Mouse (Mus musculus) gastrocnemius, adult 8-10 months (tissue): Measurements from ENCODE around the gene Emc1. TPM values are rescaled to one million over a fixed set of nuclear protein-coding genes. Genes with fewer than 3 reads are reported as not detected.

Experiments
- microRNA-seq: library from miRNA; unstranded; fragments of <30 nt; microRNA quantifications from one replicate; pipeline ENCODE4 v1.2.0, GENCODE M21; 2022
- total RNA-seq, 4 experiments: library from RNA; stranded (reverse); gene quantifications; 2 replicates each; pipeline ENCODE4 v1.2.4; 2022

The Emc1 gene
- total RNA-seq, 4 experiments from 2014 or later = 34.6 to 37.8 (median 36.6) TPM

Small RNA genes lying within 50 kb of the gene (microRNA-seq; reads per million reads assigned to microRNA genes)
- gene Gm24245 (not detected), gene Gm25732 (not detected)

Other genes starting within 250 kb of the Emc1 start
- gene Minos1, start 221.5 kb upstream of the Emc1 start, total RNA-seq = 100 to 1,000 TPM; 289 to 395 (median 341) TPM
- 100 to 1,000 TPM; 439 to 500 (median 472) TPM for gene Capzb, start 159.7 kb upstream of the Emc1 start, total RNA-seq
- 1 to 10 TPM; 5.1 to 8.3 (median 5.5) TPM for gene Pqlc2, start 41.9 kb upstream of the Emc1 start, total RNA-seq
- 10 to 100 TPM; 35.8 to 37.3 (median 37.0) TPM for gene Akr7a5, start 41.8 kb upstream of the Emc1 start, total RNA-seq
- gene Mrto4, start within 50 bp of the Emc1 start, total RNA-seq = 10 to 100 TPM; 33.1 to 39.4 (median 36.0) TPM
- 100 to 1,000 TPM; 118 to 178 (median 133) TPM for gene Ubr4, start within 50 bp of the Emc1 start, total RNA-seq
- gene Iffo2, start 178.0 kb downstream of the Emc1 start, total RNA-seq = 1 to 10 TPM; 1.2 to 1.9 (median 1.7) TPM